Mouse (Mus musculus) forebrain, embryonic 10.5 days (tissue): Measurements from ENCODE around the gene Noc3l. TPM values are rescaled to one million over a fixed set of nuclear protein-coding genes. Genes with fewer than 3 reads are reported as not detected.
A peak's percentile ranks its signal among the peaks of the same experiment; 100 is the strongest.

Experiments used
- DNase-seq: peaks from one replicate; pipeline ENCODE4 v3.0.0-alpha.2; 2017; ENCODE audit warnings: low spot score; ENCODE audit errors: extremely low spot score
- H3K27ac ChIP-seq: fragments of 300-500 bp; sonication (generic); 2 replicates; pipeline ENCODE4 v1.5.1; 2016; ENCODE audit warnings: mild to moderate bottlenecking
- H3K27me3 ChIP-seq: fragments of 300-500 bp; sonication (generic); 2 replicates; pipeline ENCODE4 v1.6.1; 2016; ENCODE audit warnings: mild to moderate bottlenecking; ENCODE audit not compliant: poor library complexity, severe bottlenecking
- H3K36me3 ChIP-seq: fragments of 300-500 bp; sonication (generic); replicated peaks from 2 replicates; pipeline ENCODE4 v1.6.1; 2016; ENCODE audit warnings: mild to moderate bottlenecking, moderate library complexity
- H3K4me1 ChIP-seq: fragments of 300-500 bp; sonication (generic); 2 replicates; pipeline ENCODE4 v1.6.1; 2016
- H3K4me3 ChIP-seq: fragments of 300-500 bp; sonication (generic); 2 replicates; pipeline ENCODE4 v1.5.1; 2016; ENCODE audit warnings: mild to moderate bottlenecking, moderate library complexity
- H3K9me3 ChIP-seq: fragments of 300-500 bp; sonication (generic); 2 replicates; pipeline ENCODE4 v1.6.1; 2016; ENCODE audit warnings: mild to moderate bottlenecking, moderate library complexity
- WGBS: fragments of 180-500 bp; shearing (Covaris S2); methylation state at CpG from one replicate; pipeline ENCODE4 v1.1.7; 2016; 5-methylcytosine and 5-hydroxymethylcytosine counted together
- polyA plus RNA-seq: library from polyadenylated mRNA; unstranded; fragments of >200 nt; fragmentation: Nextera tagmentation; extraction: Ambion mirVana; gene quantifications from 2 replicates; pipeline ENCODE4 v1.2.1, GENCODE M21; 2016

The Noc3l gene
- 11.6 and 11.9 TPM in 2 replicates for polyA plus RNA-seq

DNA sequence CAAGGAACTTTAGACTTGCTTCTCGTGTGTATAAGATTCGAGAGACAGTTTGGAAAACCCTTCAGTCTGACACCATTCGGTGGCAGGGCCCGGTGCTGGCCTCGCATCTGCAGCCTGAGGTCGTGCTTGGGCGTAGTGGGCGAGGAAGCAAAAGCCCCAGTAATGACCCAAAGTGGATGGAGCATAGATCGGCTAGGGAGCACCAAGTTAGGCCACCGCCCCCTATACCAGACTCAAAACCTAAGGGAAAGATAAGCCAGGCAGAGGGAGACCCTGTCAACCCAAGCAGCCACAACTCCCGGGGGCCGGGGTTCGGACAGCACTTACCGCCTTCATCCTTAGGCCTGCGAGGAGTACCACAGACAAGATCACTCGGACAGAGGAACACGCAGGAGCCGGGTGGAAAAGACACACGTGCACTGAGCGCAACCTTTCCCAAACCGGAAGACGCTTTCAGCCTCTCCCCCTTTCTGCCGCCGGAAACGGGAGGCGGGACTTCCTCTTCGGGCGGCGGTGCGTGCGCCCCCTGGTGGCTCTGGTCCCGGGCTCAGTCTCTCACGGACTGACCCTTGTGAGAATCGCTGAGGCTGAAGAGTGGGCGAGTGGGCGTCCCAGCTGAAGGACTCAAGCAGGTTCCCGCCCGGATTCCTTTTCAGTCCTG lies at the start of gene Noc3l:
TSS of gene Noc3l (minus strand) at position 472 of the 661 bp plus-strand sequence.
- Histone ChIP-seq H3K36me3 (peaks cover 31% of the 10 kb centered on the region), H3K4me3 (peak within 1 kb of the TSS; percentile 87), H3K27ac (peak within 1 kb of the TSS; percentile 88), H3K27me3 (no peaks in the 10 kb centered on the region), H3K9me3 (no peaks in the 10 kb centered on the region), H3K4me1 (peaks cover 19% of the 10 kb centered on the region)
- WGBS: under 1% methylated on average over 38 of the region's 38 CpGs
- peak; percentile 93 for DNase-seq

DNA sequence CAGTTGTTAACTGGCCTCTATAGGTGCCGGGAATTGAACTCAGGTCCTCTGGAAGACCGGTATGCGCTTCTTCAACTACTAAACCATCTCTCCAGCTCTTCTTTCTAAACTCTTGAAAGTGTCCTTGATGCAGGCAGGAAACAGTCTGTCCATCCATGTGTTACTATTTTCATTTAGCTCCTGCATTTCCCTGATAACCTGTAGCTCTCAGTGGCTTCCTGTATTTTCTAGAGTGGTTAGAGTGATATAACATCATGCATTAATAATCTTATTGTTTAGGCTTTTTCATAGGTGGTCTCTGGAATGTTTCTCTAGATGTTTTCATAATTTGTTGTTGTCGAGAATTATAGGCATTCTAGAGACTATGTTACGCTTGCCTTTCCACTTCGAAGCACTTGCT lies 43.5 kb upstream of the Noc3l start:
- WGBS: 95% methylated on average over 6 of the region's 6 CpGs
- Histone ChIP-seq H3K27ac (no peak overlapping the region), H3K4me3 (no peak overlapping the region), H3K36me3 (no peaks in the 10 kb centered on the region), H3K9me3 (no peaks in the 10 kb centered on the region), H3K4me1 (no peaks in the 10 kb centered on the region), H3K27me3 (no peaks in the 10 kb centered on the region)
- no peak for DNase-seq

DNA sequence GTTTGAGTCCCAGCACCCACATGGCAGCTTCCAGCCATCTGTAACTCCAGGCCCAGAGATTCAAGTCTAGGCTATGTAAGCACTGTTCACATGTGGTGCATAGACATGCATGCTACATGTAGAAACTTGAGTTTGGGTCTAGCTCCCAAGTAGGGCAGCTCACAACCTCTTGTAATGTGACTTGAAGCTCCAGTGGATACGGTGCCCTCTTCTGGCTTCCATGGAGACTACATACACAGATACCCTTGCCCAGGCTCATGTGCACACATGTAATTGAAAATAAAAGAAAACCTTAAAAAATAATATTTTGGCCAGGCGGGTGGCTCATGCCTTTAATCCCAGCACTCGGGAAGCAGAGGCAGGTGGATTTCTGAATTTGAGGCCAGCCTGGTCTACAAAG lies 39.2 kb upstream of the Noc3l start:
- no peak overlapping the region for H3K27ac ChIP-seq
- no peaks in the 10 kb centered on the region for H3K9me3 ChIP-seq
- H3K4me3 ChIP-seq: no peak overlapping the region
- no peaks in the 10 kb centered on the region for H3K36me3 ChIP-seq
- no peak for DNase-seq
- H3K4me1 ChIP-seq: peaks cover 6% of the 10 kb centered on the region
- H3K27me3 ChIP-seq: no peaks in the 10 kb centered on the region
- 92% methylated on average over 3 of the region's 3 CpGs for WGBS

DNA sequence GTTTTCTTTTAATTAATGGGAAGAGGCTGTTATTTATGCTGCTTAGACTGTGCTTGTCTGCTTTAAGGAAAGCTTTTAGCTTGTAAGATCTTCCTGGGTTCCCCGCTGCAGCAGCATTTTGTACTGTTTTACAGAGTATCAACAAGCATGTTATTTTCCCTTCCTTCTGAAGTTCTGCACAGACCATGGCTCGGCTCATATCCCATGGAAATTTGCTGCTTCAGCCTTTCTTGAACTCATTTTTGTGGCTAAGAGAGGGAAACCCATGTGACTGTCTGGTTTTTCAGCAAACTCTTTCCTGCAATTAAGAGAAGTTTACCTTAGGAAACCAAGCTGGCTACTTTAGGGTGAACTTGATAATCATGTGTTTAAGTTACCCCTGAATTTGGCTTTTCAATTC lies 27.3 kb upstream of the Noc3l start:
- no peak overlapping the region for H3K27ac ChIP-seq
- no peak overlapping the region for H3K4me3 ChIP-seq
- DNase-seq: no peak
- peaks cover 10% of the 10 kb centered on the region for H3K36me3 ChIP-seq
- H3K9me3 ChIP-seq: peaks cover 5% of the 10 kb centered on the region; the same call in 1 of the 2 replicates
- H3K27me3 ChIP-seq: no peaks in the 10 kb centered on the region
- 95% methylated on average over 2 of the region's 2 CpGs for WGBS
- no peaks in the 10 kb centered on the region for H3K4me1 ChIP-seq

DNA sequence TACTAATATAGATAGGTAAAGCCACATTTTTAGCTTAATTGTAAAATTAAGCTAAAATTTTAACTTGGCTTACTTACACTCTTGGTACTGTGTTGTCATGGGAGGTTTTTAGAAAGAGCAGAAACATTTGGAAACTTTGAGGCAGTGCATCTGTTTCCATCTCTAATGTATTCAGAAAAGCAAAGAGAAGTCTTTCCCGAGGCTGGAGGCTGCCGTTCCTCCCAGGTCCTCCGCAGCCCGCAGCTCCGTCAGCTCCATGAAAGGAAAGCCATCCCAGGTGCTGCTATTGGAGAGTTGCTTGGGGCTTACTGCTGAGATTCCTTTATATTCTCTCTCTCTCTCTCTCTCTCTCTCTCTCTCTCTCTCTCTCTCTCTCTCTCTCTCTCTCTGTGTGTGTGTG lies 25.8 kb upstream of the Noc3l start:
- H3K4me1 ChIP-seq: no peaks in the 10 kb centered on the region
- H3K27me3 ChIP-seq: no peaks in the 10 kb centered on the region
- H3K27ac ChIP-seq: no peak overlapping the region
- peaks cover 10% of the 10 kb centered on the region for H3K36me3 ChIP-seq
- 83% methylated on average over 5 of the region's 5 CpGs for WGBS
- no peak for DNase-seq
- no peak overlapping the region for H3K4me3 ChIP-seq
- peaks cover 5% of the 10 kb centered on the region; the same call in 1 of the 2 replicates for H3K9me3 ChIP-seq

DNA sequence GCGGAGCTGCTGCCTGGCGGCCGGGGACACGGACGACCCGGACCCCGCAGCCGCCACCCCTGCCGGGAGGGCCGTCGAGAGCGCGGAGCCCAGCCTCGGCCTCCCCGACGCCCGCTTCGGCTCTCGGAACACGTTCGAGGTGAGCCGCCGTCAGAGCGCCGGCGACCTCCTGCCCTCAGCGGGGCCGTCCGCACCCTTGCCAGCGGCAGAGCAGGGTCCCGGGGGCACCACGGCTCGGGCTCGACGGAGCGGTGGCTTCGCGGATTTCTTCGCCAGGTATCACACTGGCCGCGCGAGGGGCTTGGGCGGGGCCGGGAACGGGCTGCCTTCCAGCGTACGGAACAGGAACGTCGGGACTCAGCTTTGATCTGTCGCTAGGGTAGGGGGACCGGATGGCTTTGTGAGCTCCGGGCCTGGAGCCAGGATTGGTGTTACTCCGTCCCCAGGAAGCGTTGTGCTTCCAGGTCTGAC lies 18.2 kb upstream of the Noc3l start:
- no peaks in the 10 kb centered on the region for H3K27me3 ChIP-seq
- WGBS: under 1% methylated on average over 54 of the region's 54 CpGs
- DNase-seq: peak; percentile 51
- H3K27ac ChIP-seq: peak overlapping the region; percentile 89
- peaks cover 5% of the 10 kb centered on the region for H3K36me3 ChIP-seq
- H3K4me1 ChIP-seq: peaks cover 19% of the 10 kb centered on the region
- H3K9me3 ChIP-seq: no peaks in the 10 kb centered on the region
- H3K4me3 ChIP-seq: peak overlapping the region; percentile 72

DNA sequence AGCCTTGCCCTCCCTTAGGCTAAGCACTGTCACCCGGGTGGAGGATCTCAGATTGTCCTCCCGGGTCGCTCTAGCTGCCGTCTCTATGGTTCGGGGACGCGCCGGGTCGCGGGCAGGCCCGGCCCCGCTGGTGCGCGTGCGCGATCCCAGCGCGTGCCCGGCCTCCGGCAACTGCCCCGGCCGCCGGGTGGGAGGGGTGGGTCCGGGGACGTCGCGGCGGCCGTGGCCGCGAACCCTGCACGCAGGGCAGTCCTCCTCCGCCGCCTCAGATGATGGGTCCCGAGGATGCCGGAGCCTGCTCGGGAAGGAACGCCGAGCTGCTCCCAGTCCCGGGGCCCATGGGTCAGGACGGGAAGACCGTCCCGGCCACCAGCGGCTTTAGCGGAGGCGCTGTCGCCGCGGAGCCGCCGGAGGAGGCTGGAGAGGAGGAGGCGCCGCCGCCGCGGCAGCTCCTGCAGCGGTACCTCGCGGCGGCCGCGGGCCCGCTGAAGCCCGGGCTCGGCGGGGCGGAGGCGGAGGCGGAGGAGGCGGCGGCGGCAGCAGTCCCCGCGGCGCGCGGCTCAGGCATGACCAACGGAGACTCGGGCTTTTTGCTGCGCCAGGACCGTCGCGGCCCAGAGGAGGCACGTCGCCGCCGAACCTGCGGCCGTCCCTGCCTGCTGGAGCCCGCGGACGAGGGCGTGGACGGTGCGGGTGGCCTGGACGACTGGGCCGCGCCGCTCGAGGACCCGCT lies 17.6 kb upstream of the Noc3l start, which contains the start of gene Tbc1d12:
TSS of gene Tbc1d12 (plus strand) at position 142 of the 733 bp plus-strand sequence.
- under 1% methylated on average over 82 of the region's 101 CpGs for WGBS
- peak within 1 kb of the TSS; percentile 72 for H3K4me3 ChIP-seq
- H3K9me3 ChIP-seq: no peaks in the 10 kb centered on the region
- no peaks in the 10 kb centered on the region for H3K27me3 ChIP-seq
- peak within 1 kb of the TSS; percentile 89 for H3K27ac ChIP-seq
- peak; percentile 81 for DNase-seq
- peaks cover 1% of the 10 kb centered on the region; the same call in 1 of the 2 replicates for H3K36me3 ChIP-seq
- peaks cover 19% of the 10 kb centered on the region for H3K4me1 ChIP-seq

DNA sequence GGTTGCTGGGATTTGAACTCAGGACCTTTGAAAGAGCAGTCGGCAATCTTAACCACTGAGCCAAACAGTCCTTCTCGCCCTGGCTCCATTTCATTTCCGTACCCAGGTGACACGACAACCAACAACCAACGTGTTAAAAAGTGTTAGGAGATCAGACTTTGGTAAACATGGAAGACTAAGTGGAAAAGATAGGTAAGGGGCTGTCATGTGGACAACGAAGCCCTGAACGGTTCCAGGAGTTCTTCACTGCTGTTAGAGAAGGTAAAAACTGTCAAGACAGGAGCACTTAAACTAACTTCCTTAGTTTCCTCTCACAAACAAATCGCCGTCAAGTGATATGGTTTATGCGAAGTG lies 17.0 kb upstream of the Noc3l start:
- H3K27me3 ChIP-seq: no peaks in the 10 kb centered on the region
- no peak for DNase-seq
- H3K27ac ChIP-seq: peak overlapping the region; percentile 89
- WGBS: 29% methylated on average over 10 of the region's 10 CpGs
- H3K4me3 ChIP-seq: peak overlapping the region; percentile 72
- H3K9me3 ChIP-seq: no peaks in the 10 kb centered on the region
- no peaks in the 10 kb centered on the region for H3K36me3 ChIP-seq
- peaks cover 19% of the 10 kb centered on the region for H3K4me1 ChIP-seq

DNA sequence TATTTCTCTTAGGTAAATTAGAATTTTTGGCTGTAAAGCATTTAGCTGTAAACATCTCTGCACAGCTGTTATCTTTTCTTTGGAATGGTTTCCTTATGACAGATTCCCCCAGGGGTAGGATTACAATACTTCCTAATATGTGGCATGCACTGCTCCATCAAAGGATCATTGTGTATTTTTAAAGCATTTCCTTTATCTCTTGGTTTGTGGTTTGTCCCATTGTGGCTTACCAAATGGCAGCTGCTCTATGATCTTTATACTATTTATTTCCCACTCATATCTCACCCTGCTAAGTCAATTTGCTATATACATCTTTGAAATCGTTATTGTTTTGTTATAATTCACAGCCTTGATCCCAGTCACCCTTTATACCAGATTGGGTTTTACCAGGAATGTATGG lies 14.2 kb upstream of the Noc3l start:
- H3K9me3 ChIP-seq: no peaks in the 10 kb centered on the region
- H3K27ac ChIP-seq: no peak overlapping the region
- no peaks in the 10 kb centered on the region for H3K27me3 ChIP-seq
- DNase-seq: no peak
- WGBS: 60% methylated on average over 1 of the region's 1 CpGs
- H3K36me3 ChIP-seq: no peaks in the 10 kb centered on the region
- H3K4me1 ChIP-seq: peaks cover 16% of the 10 kb centered on the region
- no peak overlapping the region for H3K4me3 ChIP-seq

DNA sequence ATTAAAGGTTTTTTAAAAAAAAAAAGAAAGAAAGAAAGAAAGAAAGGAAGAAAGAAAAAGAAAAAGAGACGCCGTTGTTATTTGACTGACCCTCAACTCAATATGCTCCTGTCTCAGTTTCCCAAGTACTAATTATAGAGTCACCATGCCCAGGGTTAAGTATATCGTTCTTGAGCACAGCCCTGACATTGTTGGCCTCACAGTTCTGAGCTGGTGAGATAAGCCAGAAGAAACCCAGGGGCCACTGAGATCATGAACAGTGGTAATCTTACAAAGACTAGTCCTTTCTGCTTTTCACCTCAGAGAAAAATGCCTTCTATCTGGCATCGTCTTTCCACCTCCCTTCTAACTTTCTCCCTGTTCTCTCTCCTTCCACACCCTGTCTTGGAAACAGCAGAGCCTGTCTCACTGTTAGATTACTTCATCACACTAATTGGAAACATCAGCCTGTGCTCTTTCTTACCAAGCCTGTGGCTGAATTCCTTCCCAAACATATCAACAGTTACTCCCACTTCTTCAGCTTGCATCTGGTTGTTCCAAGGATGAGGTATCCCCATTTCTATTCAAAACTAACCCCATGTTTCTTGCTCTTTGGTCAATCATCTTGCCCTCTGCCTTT lies 1.3 kb upstream of the Noc3l start:
- H3K36me3 ChIP-seq: peaks cover 17% of the 10 kb centered on the region
- no peak for DNase-seq
- H3K9me3 ChIP-seq: no peaks in the 10 kb centered on the region
- H3K4me1 ChIP-seq: peaks cover 19% of the 10 kb centered on the region
- WGBS: 83% methylated on average over 4 of the region's 4 CpGs
- no peak overlapping the region for H3K4me3 ChIP-seq
- H3K27ac ChIP-seq: 0 out of 2 replicates have a peak overlapping the region, but pooled peaks have one; percentile 15
- no peaks in the 10 kb centered on the region for H3K27me3 ChIP-seq

DNA sequence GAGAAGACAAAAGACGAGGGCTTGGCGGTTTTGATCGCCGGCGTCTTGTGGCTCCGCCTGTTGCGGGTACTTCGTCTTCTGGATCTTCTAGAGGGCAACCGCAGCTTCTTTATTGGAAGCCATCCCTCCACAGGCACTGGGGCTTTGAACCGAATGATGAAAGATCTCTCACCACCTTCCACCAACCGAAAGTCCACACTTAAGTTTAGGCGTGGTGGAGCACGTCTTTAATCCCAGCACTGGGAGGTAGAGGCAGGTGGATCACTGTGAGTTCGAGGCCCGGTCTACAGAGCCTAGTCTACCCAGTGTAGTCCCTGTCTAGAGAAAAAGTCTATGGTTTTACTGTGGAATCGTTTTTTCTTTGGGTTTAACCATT lies 378 bp upstream of the Noc3l start:
- H3K27ac ChIP-seq: peak overlapping the region; percentile 88
- peaks cover 25% of the 10 kb centered on the region for H3K36me3 ChIP-seq
- WGBS: 14% methylated on average over 16 of the region's 16 CpGs
- DNase-seq: no peak
- peaks cover 19% of the 10 kb centered on the region for H3K4me1 ChIP-seq
- peak overlapping the region; percentile 87 for H3K4me3 ChIP-seq
- no peaks in the 10 kb centered on the region for H3K27me3 ChIP-seq
- no peaks in the 10 kb centered on the region for H3K9me3 ChIP-seq

DNA sequence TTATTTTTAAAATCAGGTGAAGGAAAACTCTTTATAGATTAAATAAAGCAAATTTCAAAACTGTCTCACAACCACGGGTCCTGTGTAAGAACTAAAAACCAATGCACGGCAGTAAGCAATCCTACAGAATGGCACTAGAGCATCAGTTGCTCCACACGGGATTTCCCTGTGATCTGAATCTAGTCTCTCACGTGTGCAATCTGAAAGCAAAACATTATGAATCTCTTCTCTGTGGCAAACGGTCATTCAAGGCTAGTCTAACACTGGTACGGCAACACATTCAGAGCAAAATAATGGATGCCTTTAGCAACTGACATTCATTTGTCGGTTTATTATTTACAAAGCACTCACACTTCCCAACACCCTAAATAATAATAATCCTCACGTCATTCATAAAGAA lies 846 bp downstream of the Noc3l start:
- Histone ChIP-seq H3K27ac (peak overlapping the region; percentile 88; the same call in 1 of the 2 replicates), H3K27me3 (no peaks in the 10 kb centered on the region), H3K4me1 (peaks cover 19% of the 10 kb centered on the region), H3K9me3 (no peaks in the 10 kb centered on the region), H3K4me3 (peak overlapping the region; percentile 87), H3K36me3 (peaks cover 38% of the 10 kb centered on the region)
- 46% methylated on average over 8 of the region's 8 CpGs for WGBS
- DNase-seq: no peak

DNA sequence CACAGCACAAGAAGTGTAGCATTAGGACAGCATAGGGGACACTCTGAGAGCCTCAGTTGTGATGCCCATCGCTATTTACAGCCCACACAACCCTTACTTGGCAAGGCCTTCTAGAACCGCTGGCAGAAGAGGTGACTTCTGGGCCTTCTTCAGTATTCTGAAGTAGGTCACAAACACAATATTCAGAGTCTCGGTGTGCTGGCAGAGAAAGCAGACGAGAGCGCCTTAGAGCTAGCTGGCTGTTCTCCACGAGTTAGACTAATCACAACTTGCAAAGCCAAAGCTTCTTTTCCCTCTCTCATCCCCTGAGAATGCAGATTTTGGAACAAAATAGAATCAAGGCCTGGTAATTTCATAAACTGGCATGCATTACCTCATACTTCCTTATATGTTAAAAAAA lies 20.2 kb downstream of the Noc3l start:
- Histone ChIP-seq H3K4me3 (no peak overlapping the region), H3K27me3 (no peaks in the 10 kb centered on the region), H3K4me1 (no peaks in the 10 kb centered on the region), H3K27ac (no peak overlapping the region), H3K36me3 (peaks cover 96% of the 10 kb centered on the region), H3K9me3 (no peaks in the 10 kb centered on the region)
- DNase-seq: no peak
- 97% methylated on average over 6 of the region's 6 CpGs for WGBS
